Mouse (Mus musculus): ENCODE data around the gene Hdc. TPM values are rescaled to one million over a fixed set of nuclear protein-coding genes. Genes with fewer than 3 reads are reported as not detected.
A peak's percentile ranks its signal among the peaks of the same experiment; 100 is the strongest.

Gene Hdc
- total RNA-seq, 2 experiments from 2014 or later, result 0.55 to 1.1 TPM

- DNase-seq (ENCODE audit: low spot score in 2 of 2), result peak in 1 of 2 experiments; percentile 31
- intact Hi-C loops (cut with DNase I), result no loop called here
Observed at GRCm38 (mm10) chr2:126606061-126606687, 12.9 kb downstream of the Hdc start.

- no peak for DNase-seq (ENCODE audit: low spot score in 2 of 2)
- intact Hi-C loops (cut with DNase I), result no loop called here
Observed at GRCm38 (mm10) chr2:126601918-126602600, 17.0 kb downstream of the Hdc start.

- intact Hi-C loops (cut with DNase I), result no loop called here
- DNase-seq (ENCODE audit: low spot score in 2 of 2), result no peak
Observed at GRCm38 (mm10) chr2:126600533-126600932, 18.6 kb downstream of the Hdc start.

GRCm38 (mm10) chr2:126599005-126599404, 20.1 kb downstream of the Hdc start:
- intact Hi-C loops (cut with DNase I), result loop anchor here (2.0 to 10.0 kb wide), 2 partner anchors 64 to 406 kb away; partner anchors contain the start of gene Ap4e1
- DNase-seq (ENCODE audit: low spot score in 2 of 2), result no peak

- intact Hi-C loops (cut with DNase I), result loop anchor here (2.0 to 10.0 kb wide), 2 partner anchors 64 to 406 kb away; partner anchors contain the start of gene Ap4e1
- no peak for DNase-seq (ENCODE audit: low spot score in 2 of 2)
Observed at GRCm38 (mm10) chr2:126598359-126598758, 20.7 kb downstream of the Hdc start.

GRCm38 (mm10) chr2:126597279-126598241, 21.5 kb downstream of the Hdc start:
- DNase-seq (ENCODE audit: low spot score in 2 of 2), result no peak
- intact Hi-C loops (cut with DNase I), result loop anchor here (2.0 to 10.0 kb wide), 2 partner anchors 65 to 407 kb away; partner anchors contain the start of gene Ap4e1

GRCm38 (mm10) chr2:126596347-126597072, 22.6 kb downstream of the Hdc start:
- intact Hi-C loops (cut with DNase I), result loop anchor here (10.0 kb wide), 1 partner anchor 408 kb away; the partner anchor contains the start of gene Ap4e1
- no peak for DNase-seq (ENCODE audit: low spot score in 2 of 2)

GRCm38 (mm10) chr2:126593831-126594610, 25.1 kb downstream of the Hdc start:
- intact Hi-C loops (cut with DNase I), result loop anchor here (10.0 kb wide), 1 partner anchor 411 kb away; the partner anchor contains the start of gene Ap4e1
- peak; percentile 41 to 51 for DNase-seq (ENCODE audit: low spot score in 2 of 2)

- DNase-seq (ENCODE audit: low spot score in 2 of 2), result no peak
- intact Hi-C loops (cut with DNase I), result loop anchor here (10.0 kb wide), 1 partner anchor 413 kb away; the partner anchor contains the start of gene Ap4e1
Observed at GRCm38 (mm10) chr2:126591304-126591703, 27.8 kb downstream of the Hdc start.

GRCm38 (mm10) chr2:126587468-126587867, 31.6 kb downstream of the Hdc start:
- no peak for DNase-seq (ENCODE audit: low spot score in 2 of 2)

GRCm38 (mm10) chr2:126584621-126585369, 34.3 kb downstream of the Hdc start:
- intact Hi-C loops (cut with DNase I), result no loop called here
- DNase-seq (ENCODE audit: low spot score in 2 of 2), result no peak

More at GRCm38 (mm10) chr2:126587468-126587867, 31.6 kb downstream of the Hdc start:
- intact Hi-C loops (cut with DNase I), result no loop called here

GRCm38 (mm10) chr2:126583960-126584359, 35.1 kb downstream of the Hdc start:
- DNase-seq (ENCODE audit: low spot score in 2 of 2), result no peak
- intact Hi-C loops (cut with DNase I), result no loop called here

- no peak for DNase-seq (ENCODE audit: low spot score in 2 of 2)
- intact Hi-C loops (cut with DNase I), result no loop called here
Observed at GRCm38 (mm10) chr2:126579282-126579681, 39.8 kb downstream of the Hdc start.

- no peak for DNase-seq (ENCODE audit: low spot score in 2 of 2)
- intact Hi-C loops (cut with DNase I), result no loop called here
Observed at GRCm38 (mm10) chr2:126577362-126577761, 41.7 kb downstream of the Hdc start.

- no peak for DNase-seq (ENCODE audit: low spot score in 2 of 2)
- intact Hi-C loops (cut with DNase I), result no loop called here
Observed at GRCm38 (mm10) chr2:126575391-126576176, 43.5 kb downstream of the Hdc start.

GRCm38 (mm10) chr2:126572747-126573146, 46.4 kb downstream of the Hdc start:
- no peak for DNase-seq (ENCODE audit: low spot score in 2 of 2)
- intact Hi-C loops (cut with DNase I), result no loop called here

- intact Hi-C loops (cut with DNase I), result no loop called here
- no peak for DNase-seq (ENCODE audit: low spot score in 2 of 2)
Observed at GRCm38 (mm10) chr2:126572163-126572562, 46.9 kb downstream of the Hdc start.

All from left cerebral cortex, postnatal 25 days (tissue).